Mouse (Mus musculus): ENCODE data around the gene Mad2l1.

DNA sequence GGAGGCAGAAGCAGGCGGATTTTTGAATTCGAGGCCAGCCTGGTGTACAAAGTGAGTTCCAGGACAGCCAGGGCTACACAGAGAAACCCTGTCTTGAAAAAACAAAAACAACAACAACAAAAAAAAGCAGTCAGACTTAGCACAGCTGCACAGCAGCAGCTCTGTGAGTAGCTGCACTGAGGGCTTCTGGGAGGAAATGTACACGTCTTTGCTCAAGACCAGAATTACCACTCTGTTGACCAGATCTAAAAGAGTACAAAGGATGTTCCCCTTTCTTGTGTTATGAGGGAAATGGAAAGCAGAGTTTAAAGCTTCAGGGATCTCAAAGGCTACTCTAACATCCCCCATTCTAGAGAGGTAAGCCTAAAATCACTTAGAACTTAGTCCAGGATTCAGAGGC, 41.5 kb upstream of the Mad2l1 start:
- TF ChIP-seq CTCF (IDR thresholded peaks at IDR 0.05; ENCODE audit: control insufficient read depth, insufficient read depth, insufficient replicate concordance, low read depth, low read length) (no peak), POLR2A (IDR thresholded peaks at IDR 0.05; ENCODE audit: control insufficient read depth, low read depth, low read length) (no peak)

Data from testis, adult 2 months (tissue).